Mouse (Mus musculus) neural tube, postnatal 0 days (tissue): ENCODE measurements around the gene Spaca4. TPM values are rescaled to one million over a fixed set of nuclear protein-coding genes. Genes with fewer than 3 reads are reported as not detected.

Source experiments
- polyA plus RNA-seq: library from polyadenylated mRNA; unstranded; fragments of >200 nt; fragmentation: Nextera tagmentation; extraction: Ambion mirVana; gene quantifications from 2 replicates; pipeline ENCODE4 v1.2.1, GENCODE M21; 2015

The Spaca4 gene
- not detected in 2 replicates for polyA plus RNA-seq

DNA sequence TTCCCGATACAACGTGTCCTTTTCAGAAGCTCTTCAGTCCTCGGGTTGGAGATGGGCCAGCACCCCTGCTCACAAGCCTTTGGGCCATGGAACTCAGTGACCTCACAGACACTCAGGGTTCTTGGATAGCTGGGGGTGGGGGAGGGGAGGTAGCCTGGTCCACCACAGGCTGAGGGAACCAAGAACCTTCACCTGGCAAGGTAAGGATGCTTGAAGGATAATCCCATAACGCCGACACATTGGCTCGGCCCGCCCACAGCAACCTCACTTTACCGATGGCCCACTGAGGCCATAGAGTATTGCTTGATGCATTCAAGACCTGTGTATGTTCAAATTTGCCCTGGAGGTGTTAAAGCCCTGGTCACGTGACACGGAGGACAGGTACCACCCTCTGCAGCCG is at the start of gene Spaca4:
Gene Spaca4, minus strand, starts transcription at position 101 of the 400 bp plus-strand sequence.

GRCm38 (mm10) chr7:45720413-45721233 is 5.0 kb downstream of the Spaca4 start, which contains the start of gene Fam83e:
TSS of gene Fam83e (plus strand) at chr7:45721212.

GRCm38 (mm10) chr7:45717918-45718297 is 7.7 kb downstream of the Spaca4 start, which contains the start of gene Sphk2:
TSS of gene Sphk2 (minus strand) at chr7:45718002.

DNA sequence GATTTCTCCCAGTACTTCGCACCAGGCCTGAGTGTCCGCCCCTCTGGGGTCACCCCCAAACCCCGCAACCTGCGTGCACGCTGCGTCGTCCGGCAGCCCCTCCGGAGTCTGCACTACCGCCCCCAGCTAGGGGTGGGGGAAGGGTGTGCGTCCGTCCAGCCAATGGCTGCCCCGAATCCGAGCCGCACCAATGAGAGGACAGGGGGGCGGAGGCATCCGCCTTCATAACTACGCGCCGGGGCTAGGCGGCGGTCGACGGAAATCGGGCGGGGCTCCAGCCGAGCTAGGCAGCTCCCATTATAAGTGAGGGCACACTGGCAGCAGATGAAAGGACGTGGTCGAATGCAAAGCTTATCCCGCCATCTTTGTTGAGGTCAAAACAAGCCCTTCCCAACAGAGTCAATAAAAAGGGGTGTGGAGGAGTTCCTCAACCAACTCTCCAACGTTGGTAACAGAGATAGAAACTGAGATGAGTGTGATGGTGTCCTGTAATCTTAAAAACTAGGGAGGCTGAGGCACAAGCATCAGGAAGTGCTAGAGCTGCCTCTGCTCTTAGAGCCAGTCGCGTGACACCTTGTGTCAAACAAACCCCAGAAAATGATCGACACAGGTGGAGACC is 10.4 kb downstream of the Spaca4 start, which contains the start of gene Rpl18:
Gene Rpl18, plus strand, starts transcription at position 368 of the 619 bp plus-strand sequence.

GRCm38 (mm10) chr7:45704730-45705442 is 20.7 kb downstream of the Spaca4 start, which contains the start of gene Dbp:
TSS of gene Dbp (plus strand) at chr7:45705088.

GRCm38 (mm10) chr7:45699523-45700141 is 26.0 kb downstream of the Spaca4 start, which contains the start of gene Car11:
TSS of gene Car11 (plus strand) at chr7:45699843.

DNA sequence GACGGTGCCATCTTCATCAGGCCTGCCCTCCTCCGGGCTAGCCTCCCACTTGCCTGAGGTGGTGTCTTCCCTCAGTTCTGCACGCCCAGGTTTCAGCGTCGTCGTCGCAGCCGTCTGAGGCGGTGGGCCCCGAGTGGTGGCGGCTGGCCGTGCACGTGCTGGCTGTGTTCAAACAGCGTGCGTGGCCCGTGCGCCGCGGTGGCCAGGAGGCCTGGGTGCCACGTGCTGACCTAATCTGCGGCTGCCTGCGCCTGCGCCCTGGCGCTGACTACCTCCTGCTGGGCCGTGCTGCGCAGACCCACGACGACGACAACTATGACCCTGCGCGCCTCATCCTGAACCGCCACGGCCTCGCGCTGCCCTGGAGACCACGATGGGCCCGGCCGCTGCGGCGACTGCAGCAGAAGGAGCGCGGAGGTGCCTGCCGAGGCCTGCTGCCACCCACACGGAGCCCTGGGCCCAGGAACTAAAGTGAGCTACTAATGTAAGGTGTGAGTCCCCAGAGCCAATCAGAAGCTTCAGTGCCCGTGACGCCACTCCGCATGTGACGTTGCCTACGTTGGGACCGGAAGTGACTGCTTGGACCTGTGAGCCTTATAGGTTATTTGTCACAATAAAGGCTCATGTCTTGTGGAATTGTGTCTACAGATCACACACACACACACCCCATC is 31.6 kb downstream of the Spaca4 start, which contains the start of gene Sec1:
Gene Sec1, minus strand, starts transcription at position 482 of the 671 bp plus-strand sequence.

DNA sequence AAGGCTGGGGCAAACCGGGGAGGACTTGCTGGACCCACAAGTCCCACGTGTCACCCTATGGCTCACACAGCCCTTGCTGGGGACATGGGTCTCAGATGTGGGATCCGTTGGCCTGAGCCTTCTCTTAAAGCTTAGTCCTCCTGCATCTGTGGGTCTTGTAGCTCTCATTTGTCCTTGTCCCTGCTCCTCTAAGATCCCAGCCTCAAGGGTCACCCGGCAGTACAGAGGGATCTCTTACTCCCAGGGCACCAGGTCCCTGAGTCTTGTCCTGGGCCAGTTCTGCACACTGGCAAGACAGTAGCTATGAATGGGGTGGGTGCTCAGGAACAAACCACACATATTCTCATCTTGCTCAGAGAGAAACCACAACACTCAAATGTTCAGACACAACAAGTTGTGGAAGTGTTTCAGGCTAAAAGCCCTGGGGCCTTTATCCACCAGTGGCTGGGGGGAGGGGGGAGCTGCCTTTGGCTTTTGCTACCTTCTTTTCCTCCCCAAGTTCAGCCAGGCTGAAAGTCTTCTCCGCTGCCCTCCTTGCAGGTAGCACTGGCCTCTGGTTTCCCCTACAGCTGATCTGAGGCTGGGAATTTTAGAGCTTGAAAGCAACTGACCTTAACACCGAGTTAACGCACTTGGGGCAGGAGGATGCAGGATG is 42.1 kb downstream of the Spaca4 start, which contains the start of gene Ntn5:
Gene Ntn5, plus strand, starts transcription at position 627 of the 655 bp plus-strand sequence.

Other genes starting within 250 kb of the Spaca4 start
- 0.29 and 0.49 TPM in 2 replicates for gene Tulp2, start 243.9 kb downstream of the Spaca4 start, polyA plus RNA-seq
- not detected in 2 replicates for gene Gm45808, start 239.0 kb downstream of the Spaca4 start, polyA plus RNA-seq
- 5.4 and 5.5 TPM in 2 replicates for gene Dhdh, start 237.0 kb downstream of the Spaca4 start, polyA plus RNA-seq
- 143 and 157 TPM in 2 replicates for gene Nucb1, start 215.4 kb downstream of the Spaca4 start, polyA plus RNA-seq
- gene Ppp1r15a, start 199.5 kb downstream of the Spaca4 start, polyA plus RNA-seq: 18.4 and 20.1 TPM in 2 replicates
- gene Plekha4, start 199.5 kb downstream of the Spaca4 start, polyA plus RNA-seq: 5.5 and 6.7 TPM in 2 replicates
- 0.62 and 0.81 TPM in 2 replicates for gene Hsd17b14, start 170.9 kb downstream of the Spaca4 start, polyA plus RNA-seq
- 19.8 and 21.5 TPM in 2 replicates for gene Bcat2, start 155.7 kb downstream of the Spaca4 start, polyA plus RNA-seq
- gene Fgf21, start 110.3 kb downstream of the Spaca4 start, polyA plus RNA-seq: not detected in 2 replicates
- 0.14 TPM in 1 of 2 replicates, not detected in the other for gene Fut1, start 108.5 kb downstream of the Spaca4 start, polyA plus RNA-seq
- gene Izumo1, start 104.0 kb downstream of the Spaca4 start, polyA plus RNA-seq: 0.10 TPM in 1 of 2 replicates, not detected in the other
- 18.8 and 19.9 TPM in 2 replicates for gene Rasip1, start 98.3 kb downstream of the Spaca4 start, polyA plus RNA-seq
- 4.5 and 5.3 TPM in 2 replicates for gene Mamstr, start 85.8 kb downstream of the Spaca4 start, polyA plus RNA-seq
- 0.10 and 0.12 TPM in 2 replicates for gene Fut2, start 59.4 kb downstream of the Spaca4 start, polyA plus RNA-seq
- 1.4 and 1.6 TPM in 2 replicates for gene Ntn5, start 41.8 kb downstream of the Spaca4 start, polyA plus RNA-seq
- 0.45 and 0.58 TPM in 2 replicates for gene Sec1, start 31.4 kb downstream of the Spaca4 start, polyA plus RNA-seq
- gene Car11, start 26.0 kb downstream of the Spaca4 start, polyA plus RNA-seq: 92.0 and 100.0 TPM in 2 replicates
- gene Dbp, start 20.7 kb downstream of the Spaca4 start, polyA plus RNA-seq: 6.3 and 8.5 TPM in 2 replicates
- gene Rpl18, start 10.4 kb downstream of the Spaca4 start, polyA plus RNA-seq: 516 and 551 TPM in 2 replicates
- 18.9 and 20.8 TPM in 2 replicates for gene Sphk2, start 7.8 kb downstream of the Spaca4 start, polyA plus RNA-seq
- 0.14 TPM in 1 of 2 replicates, not detected in the other for gene Fam83e, start 4.6 kb downstream of the Spaca4 start, polyA plus RNA-seq
- 19.1 and 20.2 TPM in 2 replicates for gene Lmtk3, start 57.9 kb upstream of the Spaca4 start, polyA plus RNA-seq
- 9.0 and 9.5 TPM in 2 replicates for gene Sult2b1, start 58.9 kb upstream of the Spaca4 start, polyA plus RNA-seq
- gene Cyth2, start 88.8 kb upstream of the Spaca4 start, polyA plus RNA-seq: 202 and 212 TPM in 2 replicates
- 2.1 and 2.3 TPM in 2 replicates for gene Kcnj14, start 99.0 kb upstream of the Spaca4 start, polyA plus RNA-seq
- 41.4 and 43.8 TPM in 2 replicates for gene Grwd1, start 105.1 kb upstream of the Spaca4 start, polyA plus RNA-seq
- gene Kdelr1, start 147.0 kb upstream of the Spaca4 start, polyA plus RNA-seq: 51.6 and 60.3 TPM in 2 replicates
- 7.6 and 9.0 TPM in 2 replicates for gene Grin2d, start 152.6 kb upstream of the Spaca4 start, polyA plus RNA-seq
- gene Syngr4, start 170.9 kb upstream of the Spaca4 start, polyA plus RNA-seq: 0.34 TPM in 1 of 2 replicates, not detected in the other
- gene Tmem143, start 171.1 kb upstream of the Spaca4 start, polyA plus RNA-seq: 7.3 and 8.2 TPM in 2 replicates
- gene Emp3, start 195.6 kb upstream of the Spaca4 start, polyA plus RNA-seq: 56.9 and 74.0 TPM in 2 replicates
- 6.9 and 7.0 TPM in 2 replicates for gene Ccdc114, start 198.3 kb upstream of the Spaca4 start, polyA plus RNA-seq